Mouse (Mus musculus) liver, postnatal 0 days (tissue): ENCODE results near the gene Ptpn14. TPM values are rescaled to one million over a fixed set of nuclear protein-coding genes. Genes with fewer than 3 reads are reported as not detected.

ENCODE experiments used
- ATAC-seq: fragments of 200-750 bp; cut with Nextera tagmentation; 2 replicates; pipeline ENCODE4 v1.8.0; 2017; ENCODE audit warnings: mild to moderate bottlenecking, moderate library complexity
- DNase-seq: peaks from one replicate; pipeline ENCODE4 v3.0.0-alpha.2; 2016
- H3K27ac ChIP-seq: fragments of 300-500 bp; sonication (generic); 2 replicates; pipeline ENCODE4 v1.5.1; 2014; ENCODE audit warnings: antibody characterized with exemption, moderate library complexity, mild to moderate bottlenecking, low read depth
- H3K27me3 ChIP-seq: fragments of 300-500 bp; sonication (generic); 2 replicates; pipeline ENCODE4 v1.6.1; 2014; ENCODE audit warnings: low read length, control low read depth, mixed read lengths; ENCODE audit not compliant: insufficient read depth
- H3K36me3 ChIP-seq: fragments of 300-500 bp; sonication (generic); replicated peaks from 2 replicates; pipeline ENCODE4 v1.6.1; 2014; ENCODE audit warnings: mild to moderate bottlenecking, control low read depth, low read length, moderate library complexity, mixed read lengths; ENCODE audit not compliant: insufficient read depth
- H3K4me1 ChIP-seq: fragments of 300-500 bp; sonication (generic); 2 replicates; pipeline ENCODE4 v1.6.1; 2014; ENCODE audit warnings: antibody characterized with exemption, mild to moderate bottlenecking, control low read depth; ENCODE audit not compliant: insufficient read depth
- H3K4me2 ChIP-seq: fragments of 300-500 bp; sonication (generic); 2 replicates; pipeline ENCODE4 v1.6.1; 2014; ENCODE audit warnings: low read depth, mild to moderate bottlenecking, low read length, moderate library complexity, mixed read lengths
- H3K4me3 ChIP-seq: fragments of 300-500 bp; sonication (generic); 2 replicates; pipeline ENCODE4 v1.5.1; 2014; ENCODE audit warnings: low read depth, low read length
- H3K9ac ChIP-seq: fragments of 300-500 bp; sonication (generic); replicated peaks from 2 replicates; pipeline ENCODE4 v1.6.1; 2014; ENCODE audit warnings: mild to moderate bottlenecking, moderate library complexity
- H3K9me3 ChIP-seq: fragments of 300-500 bp; sonication (generic); 2 replicates; pipeline ENCODE4 v1.6.1; 2016; ENCODE audit warnings: mild to moderate bottlenecking, control low read depth, low read length, mixed read lengths
- CTCF ChIP-seq: sonication (generic); IDR thresholded peaks from 2 replicates; pipeline ENCODE4 v1.5.1; 2016; ENCODE audit warnings: antibody characterized with exemption, low read depth
- EP300 ChIP-seq: IDR thresholded peaks from 2 replicates; pipeline ENCODE4 v1.6.1; 2016; ENCODE audit warnings: antibody characterized with exemption, low read depth, mild to moderate bottlenecking
- WGBS: fragments of 180-500 bp; shearing (Covaris S2); extraction: QIAGEN DNeasy Blood & Tissue Kit; methylation state at CpG from one replicate; pipeline ENCODE4 v1.1.7; 2014; ENCODE audit not compliant: insufficient replicate concordance; 5-methylcytosine and 5-hydroxymethylcytosine counted together
- polyA plus RNA-seq: library from polyadenylated mRNA; unstranded; fragments of >200 nt; fragmentation: Nextera tagmentation; extraction: Ambion mirVana; gene quantifications from 2 replicates; pipeline ENCODE4 v1.2.1, GENCODE M21; 2015

Ptpn14 gene
- polyA plus RNA-seq, 1 experiment from 2014 or later: 0.33 TPM

DNA sequence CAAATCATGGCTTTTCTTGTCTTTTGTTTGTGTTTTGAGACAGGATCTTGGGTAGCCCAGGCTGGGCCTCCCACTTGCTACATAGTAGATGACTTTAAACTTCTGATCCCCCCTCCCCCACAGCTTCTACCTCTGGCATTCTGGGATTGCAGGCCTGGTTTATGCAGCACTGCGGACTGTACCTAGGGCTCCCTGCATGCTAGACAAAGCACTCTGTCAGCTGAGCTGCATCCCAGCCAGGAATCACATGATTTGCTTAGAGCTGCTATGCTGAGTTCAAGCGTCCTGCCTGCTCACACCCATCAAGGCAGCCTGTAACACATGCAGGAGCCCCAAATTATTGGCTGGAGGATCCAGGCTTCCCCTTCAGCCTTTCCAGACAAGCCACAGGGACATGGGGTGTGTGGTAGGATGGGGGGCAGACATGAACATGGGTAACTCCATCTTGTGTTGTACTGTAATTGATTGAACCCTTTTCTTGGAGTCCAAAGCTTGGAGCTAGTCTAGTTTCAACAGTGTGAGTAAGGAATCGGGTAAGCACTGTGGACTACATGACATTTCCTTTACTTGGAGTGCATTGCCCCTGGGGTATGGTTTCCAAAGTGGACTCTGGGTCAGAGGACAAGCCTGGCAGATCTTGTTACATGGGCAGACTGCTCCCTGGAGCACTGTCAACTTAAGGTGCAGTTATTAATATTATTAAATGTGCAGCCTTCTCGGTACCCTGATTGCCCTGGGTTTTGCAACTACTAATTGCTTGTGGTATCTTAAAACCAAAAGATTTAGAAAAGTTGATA is 17.0 kb downstream of the Ptpn14 start:
- H3K4me2 ChIP-seq: no peak overlapping the region
- H3K4me1 ChIP-seq: no peaks in the 10 kb centered on the region; the same call in 1 of the 2 replicates
- H3K4me3 ChIP-seq: no peak overlapping the region
- H3K27me3 ChIP-seq: no peaks in the 10 kb centered on the region
- no peak overlapping the region for H3K9ac ChIP-seq
- WGBS: 72% methylated on average over 4 of the region's 4 CpGs
- no peak for ATAC-seq
- no peaks in the 10 kb centered on the region for H3K9me3 ChIP-seq
- TF ChIP-seq CTCF: no peak
- TF ChIP-seq EP300: no peak
- H3K36me3 ChIP-seq: no peaks in the 10 kb centered on the region
- H3K27ac ChIP-seq: no peak overlapping the region
- DNase-seq: no peak

DNA sequence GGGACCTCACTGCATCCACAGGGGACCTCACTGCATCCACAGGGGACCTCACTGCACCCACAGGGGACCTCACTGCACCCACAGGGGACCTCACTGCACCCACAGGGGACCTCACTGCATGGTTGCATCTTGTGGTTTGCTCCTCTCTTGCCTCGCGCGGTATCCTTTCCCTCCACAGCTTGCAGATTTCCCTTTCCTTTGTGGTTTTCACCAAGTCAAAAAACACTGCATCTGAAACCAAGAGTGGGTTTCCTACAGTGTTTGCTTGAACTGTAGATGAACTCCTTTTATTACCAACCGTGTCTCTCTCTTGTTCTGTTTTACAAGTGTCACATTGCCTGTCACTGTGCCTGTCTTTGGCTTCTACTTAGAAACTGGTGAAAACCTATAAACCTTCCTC is 18.5 kb downstream of the Ptpn14 start:
- ATAC-seq: no peak
- Histone ChIP-seq H3K9me3 (no peaks in the 10 kb centered on the region), H3K4me1 (no peaks in the 10 kb centered on the region; the same call in 1 of the 2 replicates), H3K27me3 (no peaks in the 10 kb centered on the region), H3K4me2 (no peak overlapping the region), H3K4me3 (no peak overlapping the region), H3K36me3 (no peaks in the 10 kb centered on the region), H3K9ac (no peak overlapping the region), H3K27ac (no peak overlapping the region)
- WGBS: 28% methylated on average over 4 of the region's 4 CpGs
- no peak for DNase-seq
- TF ChIP-seq EP300: no peak
- no peak for TF ChIP-seq CTCF

DNA sequence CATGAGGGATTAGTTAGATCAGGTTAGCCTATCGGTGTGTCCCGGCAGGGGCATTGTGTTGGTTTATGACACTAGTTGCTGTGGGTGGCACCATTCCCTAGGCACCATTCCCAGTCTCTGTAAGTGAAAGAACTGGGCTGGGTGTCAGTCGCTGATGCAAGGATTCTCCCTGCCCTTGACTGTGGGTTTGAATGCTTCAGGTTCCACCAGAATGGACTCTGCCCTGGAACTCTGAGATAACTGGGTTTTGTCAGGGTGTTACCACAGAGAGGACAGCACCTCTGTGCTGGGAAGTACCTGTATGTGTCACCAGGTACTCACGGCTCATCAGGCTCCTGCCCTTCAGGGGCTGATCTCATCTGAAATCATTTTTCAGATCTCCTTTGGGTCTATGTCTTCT is 21.7 kb downstream of the Ptpn14 start:
- Histone ChIP-seq H3K27ac (no peak overlapping the region), H3K9ac (no peak overlapping the region), H3K9me3 (no peaks in the 10 kb centered on the region), H3K4me3 (no peak overlapping the region), H3K4me1 (no peaks in the 10 kb centered on the region), H3K36me3 (no peaks in the 10 kb centered on the region), H3K4me2 (no peak overlapping the region), H3K27me3 (no peaks in the 10 kb centered on the region)
- WGBS: 91% methylated on average over 4 of the region's 4 CpGs
- DNase-seq (no peak), ATAC-seq (no peak)
- no peak for TF ChIP-seq CTCF

DNA sequence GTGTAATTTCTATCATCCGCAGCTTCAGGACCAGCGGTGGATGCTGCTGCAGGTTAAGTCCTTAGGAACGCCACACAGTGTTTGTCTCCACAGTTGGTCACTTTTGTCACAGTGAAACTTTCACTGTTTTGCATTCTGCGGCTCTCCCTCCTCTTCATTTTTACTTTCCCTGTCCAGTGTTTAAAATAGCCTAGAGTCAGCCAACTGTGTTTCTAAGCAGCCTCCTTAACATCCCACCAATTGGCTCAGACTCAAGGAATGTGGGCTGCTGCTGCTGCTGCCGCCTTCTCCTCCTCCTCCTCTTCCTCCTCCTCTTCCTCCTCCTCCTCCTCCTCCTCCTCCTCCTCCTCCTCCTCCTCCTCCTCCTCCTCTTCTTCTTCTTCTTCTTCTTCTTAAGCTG is 22.2 kb downstream of the Ptpn14 start:
- 84% methylated on average over 5 of the region's 5 CpGs for WGBS
- Histone ChIP-seq H3K4me1 (no peaks in the 10 kb centered on the region), H3K4me3 (no peak overlapping the region), H3K9ac (no peak overlapping the region), H3K36me3 (no peaks in the 10 kb centered on the region), H3K4me2 (no peak overlapping the region), H3K9me3 (no peaks in the 10 kb centered on the region), H3K27me3 (no peaks in the 10 kb centered on the region), H3K27ac (no peak overlapping the region)
- ATAC-seq (no peak), DNase-seq (no peak)
- no peak for TF ChIP-seq EP300
- TF ChIP-seq CTCF: no peak

DNA sequence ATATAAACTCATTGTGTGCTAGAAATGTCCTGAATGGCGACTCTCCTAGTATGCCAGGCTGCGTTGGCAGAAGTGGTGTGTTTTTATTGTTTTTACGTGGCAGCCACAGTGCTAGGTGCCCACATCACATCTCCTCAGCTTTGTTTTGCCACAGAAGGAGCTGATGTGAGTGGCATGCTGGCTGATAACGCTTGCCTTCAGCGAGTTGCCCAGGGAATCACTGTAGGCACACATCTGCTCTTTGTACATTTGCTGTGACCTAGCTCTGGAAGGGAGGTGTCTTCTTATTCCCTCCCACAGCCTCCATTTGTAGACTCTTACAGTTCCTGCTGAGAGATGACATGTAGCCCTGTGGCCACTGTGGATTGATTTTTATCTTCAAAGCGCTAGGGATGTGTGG is 24.2 kb downstream of the Ptpn14 start:
- Histone ChIP-seq H3K4me2 (no peak overlapping the region), H3K4me3 (no peak overlapping the region), H3K27ac (no peak overlapping the region), H3K27me3 (no peaks in the 10 kb centered on the region), H3K9ac (no peak overlapping the region), H3K4me1 (peaks cover 14% of the 10 kb centered on the region), H3K9me3 (no peaks in the 10 kb centered on the region), H3K36me3 (no peaks in the 10 kb centered on the region)
- WGBS: 52% methylated on average over 6 of the region's 6 CpGs
- no peak for ATAC-seq
- TF ChIP-seq EP300 (no peak), CTCF (no peak)
- DNase-seq: no peak

DNA sequence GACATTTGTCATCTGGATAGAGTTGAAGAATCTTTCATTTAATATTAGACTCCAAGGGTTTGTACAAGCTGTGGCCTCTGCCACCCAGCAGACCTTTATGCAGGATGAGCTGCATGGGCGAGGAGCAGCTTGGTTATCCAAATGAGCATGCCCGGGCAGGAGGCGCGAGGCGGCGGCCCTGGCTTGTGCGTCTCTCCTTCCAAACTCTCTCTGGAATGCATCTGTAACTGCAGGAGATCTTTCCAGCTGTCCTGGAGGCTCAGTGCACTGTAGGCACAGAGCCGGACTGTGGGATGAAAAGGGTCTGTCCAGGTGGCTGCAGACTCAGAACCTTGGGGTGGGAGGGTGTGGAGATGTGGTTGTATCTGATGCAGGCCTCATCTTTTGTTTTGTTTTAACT is 27.0 kb downstream of the Ptpn14 start:
- no peak overlapping the region for H3K27ac ChIP-seq
- no peaks in the 10 kb centered on the region for H3K27me3 ChIP-seq
- ATAC-seq: no peak
- no peaks in the 10 kb centered on the region for H3K36me3 ChIP-seq
- peaks cover 21% of the 10 kb centered on the region for H3K4me1 ChIP-seq
- no peak for DNase-seq
- no peak for TF ChIP-seq EP300
- TF ChIP-seq CTCF: no peak
- H3K4me2 ChIP-seq: no peak overlapping the region
- H3K9me3 ChIP-seq: no peaks in the 10 kb centered on the region
- H3K4me3 ChIP-seq: no peak overlapping the region
- no peak overlapping the region for H3K9ac ChIP-seq
- 89% methylated on average over 8 of the region's 8 CpGs for WGBS
